Mouse (Mus musculus): ENCODE data around the gene Rnf40. TPM values are rescaled to one million over a fixed set of nuclear protein-coding genes. Genes with fewer than 3 reads are reported as not detected.
"Not testable (repeated sequence)": the region's sequence is repeated elsewhere in the genome, so short reads cannot be mapped to it uniquely, and the experiment has no call there.

Rnf40 gene
- total and polyA plus RNA-seq, 3 experiments, result 38.2 to 55.8 (median 50.3) TPM

GRCm38 (mm10) chr7:127631416-127631815, 42.8 kb downstream of the Rnf40 start:
- Histone ChIP-seq H3K4me1 (ENCODE audit: insufficient read depth, low read depth, low read length) (peaks cover 8% of the 10 kb centered on the region), H3K4me3 (ENCODE audit: low read depth, low read length) (no peak overlapping the region), H3K27me3 (ENCODE audit: insufficient read depth, low read length) (no peaks in the 10 kb centered on the region), H3K36me3 (replicated peaks) (no peaks in the 10 kb centered on the region), H3K9me3 (replicated peaks) (no peaks in the 10 kb centered on the region)
- DNase-seq (ENCODE audit: low spot score) (no peak), ATAC-seq (ENCODE audit: extremely low read depth, insufficient number of reproducible peaks, low FRiP score, poor library complexity, severe bottlenecking) (no peak)
- TF ChIP-seq TAL1 (conservative IDR thresholded peaks at IDR 0.05; ENCODE audit: low read depth, low read length) (no peak), GATA1 (IDR thresholded peaks at IDR 0.05; ENCODE audit: borderline replicate concordance, low read length) (no peak), GATA2 (IDR thresholded peaks at IDR 0.05; ENCODE audit: borderline replicate concordance, low read depth, low read length) (no peak), POLR2AphosphoS5 (IDR thresholded peaks at IDR 0.05; ENCODE audit: insufficient replicate concordance, low read depth, low read length) (no peak), CTCF (IDR thresholded peaks at IDR 0.05; ENCODE audit: low read depth, low read length) (no peak)

GRCm38 (mm10) chr7:127636963-127637362, 48.4 kb downstream of the Rnf40 start:
- DNase-seq (ENCODE audit: low spot score) (no peak), ATAC-seq (ENCODE audit: extremely low read depth, insufficient number of reproducible peaks, low FRiP score, poor library complexity, severe bottlenecking) (no peak)
- no peaks in the 10 kb centered on the region for H3K36me3 ChIP-seq (replicated peaks)
- H3K4me1 ChIP-seq (ENCODE audit: insufficient read depth, low read depth, low read length), result peaks cover 11% of the 10 kb centered on the region
- peaks cover 3% of the 10 kb centered on the region; the same call in 1 of the 2 replicates for H3K27me3 ChIP-seq (ENCODE audit: insufficient read depth, low read length)
- H3K4me3 ChIP-seq (ENCODE audit: low read depth, low read length), result no peak overlapping the region
- no peaks in the 10 kb centered on the region for H3K9me3 ChIP-seq (replicated peaks)
- TF ChIP-seq POLR2AphosphoS5 (IDR thresholded peaks at IDR 0.05; ENCODE audit: insufficient replicate concordance, low read depth, low read length) (no peak), TAL1 (conservative IDR thresholded peaks at IDR 0.05; ENCODE audit: low read depth, low read length) (no peak), CTCF (IDR thresholded peaks at IDR 0.05; ENCODE audit: low read depth, low read length) (no peak), GATA1 (IDR thresholded peaks at IDR 0.05; ENCODE audit: borderline replicate concordance, low read length) (no peak), GATA2 (IDR thresholded peaks at IDR 0.05; ENCODE audit: borderline replicate concordance, low read depth, low read length) (no peak)

- H3K9me3 ChIP-seq (replicated peaks), result no peaks in the 10 kb centered on the region
- DNase-seq (ENCODE audit: low spot score), result no peak
- no peak for TF ChIP-seq POLR2AphosphoS5 (IDR thresholded peaks at IDR 0.05; ENCODE audit: insufficient replicate concordance, low read depth, low read length)
- TF ChIP-seq CTCF (IDR thresholded peaks at IDR 0.05; ENCODE audit: low read depth, low read length), result no peak
- TF ChIP-seq GATA1 (IDR thresholded peaks at IDR 0.05; ENCODE audit: borderline replicate concordance, low read length), result no peak
- no peak for TF ChIP-seq TAL1 (conservative IDR thresholded peaks at IDR 0.05; ENCODE audit: low read depth, low read length)
- no peak for TF ChIP-seq GATA2 (IDR thresholded peaks at IDR 0.05; ENCODE audit: borderline replicate concordance, low read depth, low read length)
- peaks cover 3% of the 10 kb centered on the region; the same call in 1 of the 2 replicates for H3K27me3 ChIP-seq (ENCODE audit: insufficient read depth, low read length)
- no peak overlapping the region; the same call in 1 of the 2 replicates for H3K4me3 ChIP-seq (ENCODE audit: low read depth, low read length)
- H3K36me3 ChIP-seq (replicated peaks), result no peaks in the 10 kb centered on the region
- H3K4me1 ChIP-seq (ENCODE audit: insufficient read depth, low read depth, low read length), result peaks cover 21% of the 10 kb centered on the region
- ATAC-seq (ENCODE audit: extremely low read depth, insufficient number of reproducible peaks, low FRiP score, poor library complexity, severe bottlenecking), result no peak
Measured at GRCm38 (mm10) chr7:127641260-127641659, 52.7 kb downstream of the Rnf40 start.

- Histone ChIP-seq H3K4me3 (ENCODE audit: low read depth, low read length) (no peak overlapping the region), H3K36me3 (replicated peaks) (no peaks in the 10 kb centered on the region), H3K4me1 (ENCODE audit: insufficient read depth, low read depth, low read length) (peaks cover 21% of the 10 kb centered on the region), H3K27me3 (ENCODE audit: insufficient read depth, low read length) (no peaks in the 10 kb centered on the region), H3K9me3 (replicated peaks) (no peaks in the 10 kb centered on the region)
- DNase-seq (ENCODE audit: low spot score) (no peak), ATAC-seq (ENCODE audit: extremely low read depth, insufficient number of reproducible peaks, low FRiP score, poor library complexity, severe bottlenecking) (no peak)
- TF ChIP-seq POLR2AphosphoS5 (IDR thresholded peaks at IDR 0.05; ENCODE audit: insufficient replicate concordance, low read depth, low read length) (no peak), TAL1 (conservative IDR thresholded peaks at IDR 0.05; ENCODE audit: low read depth, low read length) (no peak), GATA2 (IDR thresholded peaks at IDR 0.05; ENCODE audit: borderline replicate concordance, low read depth, low read length) (no peak)
Measured at GRCm38 (mm10) chr7:127642254-127642653, 53.7 kb downstream of the Rnf40 start.

- H3K27me3 ChIP-seq (ENCODE audit: insufficient read depth, low read length), result peaks cover 3% of the 10 kb centered on the region; the same call in 1 of the 2 replicates
- no peaks in the 10 kb centered on the region for H3K36me3 ChIP-seq (replicated peaks)
- no peak for ATAC-seq (ENCODE audit: extremely low read depth, insufficient number of reproducible peaks, low FRiP score, poor library complexity, severe bottlenecking)
- H3K9me3 ChIP-seq (replicated peaks), result no peaks in the 10 kb centered on the region
- no peak for TF ChIP-seq POLR2AphosphoS5 (IDR thresholded peaks at IDR 0.05; ENCODE audit: insufficient replicate concordance, low read depth, low read length)
- TF ChIP-seq CTCF (IDR thresholded peaks at IDR 0.05; ENCODE audit: low read depth, low read length), result no peak
- no peak for TF ChIP-seq TAL1 (conservative IDR thresholded peaks at IDR 0.05; ENCODE audit: low read depth, low read length)
- no peak for TF ChIP-seq GATA2 (IDR thresholded peaks at IDR 0.05; ENCODE audit: borderline replicate concordance, low read depth, low read length)
- TF ChIP-seq GATA1 (IDR thresholded peaks at IDR 0.05; ENCODE audit: borderline replicate concordance, low read length), result no peak
- DNase-seq (ENCODE audit: low spot score), result no peak
- peaks cover 36% of the 10 kb centered on the region for H3K4me1 ChIP-seq (ENCODE audit: insufficient read depth, low read depth, low read length)
- no peak overlapping the region for H3K4me3 ChIP-seq (ENCODE audit: low read depth, low read length)
Measured at GRCm38 (mm10) chr7:127646363-127646762, 57.8 kb downstream of the Rnf40 start.

- H3K36me3 ChIP-seq (replicated peaks); ATAC-seq (ENCODE audit: extremely low read depth, insufficient number of reproducible peaks, low FRiP score, poor library complexity, severe bottlenecking); DNase-seq (ENCODE audit: low spot score); H3K27me3 ChIP-seq (ENCODE audit: insufficient read depth, low read length); H3K4me3 ChIP-seq (ENCODE audit: low read depth, low read length); H3K9me3 ChIP-seq (replicated peaks): not testable (repeated sequence)
- H3K4me1 ChIP-seq (ENCODE audit: insufficient read depth, low read depth, low read length), result peaks cover 27% of the 10 kb centered on the region
Measured at GRCm38 (mm10) chr7:127647576-127647975, 59.0 kb downstream of the Rnf40 start.
